Mouse (Mus musculus): Measurements from ENCODE around the gene Vinac1.
A peak's percentile ranks its signal among the peaks of the same experiment; 100 is the strongest.

Vinac1 gene

GRCm38 (mm10) chr2:129047811-129048210 is at the start of gene Vinac1:
Gene Vinac1 (minus strand): TSS chr2:129048172.
- no peak for DNase-seq

- no peak for DNase-seq
These were observed 46.2 kb upstream of the Vinac1 start for GRCm38 (mm10) chr2:129093926-129094724.

GRCm38 (mm10) chr2:129092810-129093209 is 44.8 kb upstream of the Vinac1 start:
- no peak for DNase-seq

GRCm38 (mm10) chr2:129090370-129090769 is 42.4 kb upstream of the Vinac1 start:
- no peak for DNase-seq

GRCm38 (mm10) chr2:129087520-129087919 is 39.5 kb upstream of the Vinac1 start:
- DNase-seq, result no peak

- peak; percentile 24 to 48 for DNase-seq
These were observed 37.0 kb upstream of the Vinac1 start for GRCm38 (mm10) chr2:129084959-129085358.

GRCm38 (mm10) chr2:129083514-129083913 is 35.5 kb upstream of the Vinac1 start:
- DNase-seq, result no peak

- no peak for DNase-seq
These were observed 33.1 kb upstream of the Vinac1 start for GRCm38 (mm10) chr2:129081097-129081496.

- DNase-seq, result no peak
These were observed 31.2 kb upstream of the Vinac1 start for GRCm38 (mm10) chr2:129079194-129079593.

- no peak for DNase-seq
These were observed 30.3 kb upstream of the Vinac1 start for GRCm38 (mm10) chr2:129078313-129078712.

- no peak for DNase-seq
These were observed 22.3 kb upstream of the Vinac1 start for GRCm38 (mm10) chr2:129070296-129070695.

GRCm38 (mm10) chr2:129066326-129066725 is 18.4 kb upstream of the Vinac1 start:
- DNase-seq, result peak; percentile 60 to 62

- DNase-seq, result peak; percentile 76 to 92
These were observed 17.7 kb upstream of the Vinac1 start, which contains the start of gene Ttl for GRCm38 (mm10) chr2:129065437-129066282. Gene Ttl (plus strand): TSS chr2:129065942.

- no peak for DNase-seq
These were observed 13.6 kb upstream of the Vinac1 start for GRCm38 (mm10) chr2:129061456-129062059.

GRCm38 (mm10) chr2:129057920-129058361 is 10.0 kb upstream of the Vinac1 start:
- DNase-seq, result no peak

GRCm38 (mm10) chr2:129057256-129057655 is 9.3 kb upstream of the Vinac1 start:
- DNase-seq, result no peak

- DNase-seq, result peak in 1 of 2 experiments; percentile 22
These were observed 8.6 kb upstream of the Vinac1 start for GRCm38 (mm10) chr2:129056597-129056996.

GRCm38 (mm10) chr2:129055741-129056140 is 7.8 kb upstream of the Vinac1 start:
- DNase-seq, result no peak

- DNase-seq, result no peak
These were observed 4.5 kb upstream of the Vinac1 start for GRCm38 (mm10) chr2:129052451-129052983.

GRCm38 (mm10) chr2:129046846-129047196 is 1.2 kb downstream of the Vinac1 start:
- no peak for DNase-seq

- no peak for DNase-seq
These were observed 1.7 kb downstream of the Vinac1 start for GRCm38 (mm10) chr2:129046172-129046845.

- DNase-seq, result peak; percentile 22 to 33
These were observed 7.4 kb downstream of the Vinac1 start for GRCm38 (mm10) chr2:129040567-129040966.
